Mouse (Mus musculus): Measurements from ENCODE around the gene Rhebl1. TPM values are rescaled to one million over a fixed set of nuclear protein-coding genes. Genes with fewer than 3 reads are reported as not detected.
"Not testable (repeated sequence)": the region's sequence is repeated elsewhere in the genome, so short reads cannot be mapped to it uniquely, and the experiment has no call there.

Rhebl1 gene
- polyA plus RNA-seq (2014; fragmentation: Nextera tagmentation; extraction: Ambion mirVana), result 19.4 and 19.8 TPM in 2 replicates

GRCm38 (mm10) chr15:98893940-98894745 is at the start of gene Rhebl1:
Gene Rhebl1, minus strand, starts transcription at chr15:98894540.
- peaks cover 80% of the 10 kb centered on the region for H3K27me3 ChIP-seq (ENCODE audit: control insufficient read depth, insufficient read depth, low read length)
- H3K9me3 ChIP-seq (ENCODE audit: control insufficient read depth, low read length), result no peaks in the 10 kb centered on the region
- peak within 1 kb of the TSS; percentile 92 for H3K4me2 ChIP-seq (replicated peaks)
- 1% methylated on average over 77 of the region's 77 CpGs for WGBS
- H3K4me3 ChIP-seq (replicated peaks; ENCODE audit: low read length), result peak within 1 kb of the TSS; percentile 42
- H3K4me1 ChIP-seq (replicated peaks; ENCODE audit: control insufficient read depth, insufficient read depth, low read length), result peaks cover 30% of the 10 kb centered on the region
- H3K27ac ChIP-seq, result no peak within 1 kb of the TSS
- no peaks in the 10 kb centered on the region for H3K36me3 ChIP-seq (replicated peaks; ENCODE audit: control insufficient read depth, insufficient read depth)
- ATAC-seq (ENCODE audit: low FRiP score), result 0 out of 2 replicates have a peak, but pooled peaks have one; percentile 24
- H3K9ac ChIP-seq, result peak within 1 kb of the TSS; percentile 54
- DNase-seq (ENCODE audit: low spot score), result no peak

- WGBS, result 78% methylated on average over 4 of the region's 4 CpGs
- Histone ChIP-seq H3K36me3 (replicated peaks; ENCODE audit: control insufficient read depth, insufficient read depth) (no peaks in the 10 kb centered on the region; the same call in 1 of the 2 replicates), H3K4me2 (replicated peaks) (no peak overlapping the region), H3K27ac (no peak overlapping the region), H3K9me3 (ENCODE audit: control insufficient read depth, low read length) (no peaks in the 10 kb centered on the region), H3K4me3 (replicated peaks; ENCODE audit: low read length) (no peak overlapping the region), H3K9ac (no peak overlapping the region), H3K4me1 (replicated peaks; ENCODE audit: control insufficient read depth, insufficient read depth, low read length) (peaks cover 3% of the 10 kb centered on the region; the same call in 1 of the 2 replicates), H3K27me3 (ENCODE audit: control insufficient read depth, insufficient read depth, low read length) (no peaks in the 10 kb centered on the region)
- DNase-seq (ENCODE audit: low spot score), result no peak
- no peak for ATAC-seq (ENCODE audit: low FRiP score)
Measured at GRCm38 (mm10) chr15:98943133-98943532, 48.8 kb upstream of the Rhebl1 start.

GRCm38 (mm10) chr15:98942081-98942480 is 47.7 kb upstream of the Rhebl1 start:
- H3K4me2 ChIP-seq (replicated peaks), result no peak overlapping the region
- no peak overlapping the region for H3K4me3 ChIP-seq (replicated peaks; ENCODE audit: low read length)
- H3K9ac ChIP-seq, result no peak overlapping the region
- no peak for DNase-seq (ENCODE audit: low spot score)
- no peak overlapping the region for H3K27ac ChIP-seq
- no peaks in the 10 kb centered on the region for H3K36me3 ChIP-seq (replicated peaks; ENCODE audit: control insufficient read depth, insufficient read depth)
- H3K27me3 ChIP-seq (ENCODE audit: control insufficient read depth, insufficient read depth, low read length), result no peaks in the 10 kb centered on the region
- WGBS, result 83% methylated on average over 4 of the region's 4 CpGs
- no peaks in the 10 kb centered on the region for H3K9me3 ChIP-seq (ENCODE audit: control insufficient read depth, low read length)
- H3K4me1 ChIP-seq (replicated peaks; ENCODE audit: control insufficient read depth, insufficient read depth, low read length), result no peaks in the 10 kb centered on the region
- ATAC-seq (ENCODE audit: low FRiP score), result no peak

- DNase-seq (ENCODE audit: low spot score) (no peak), ATAC-seq (ENCODE audit: low FRiP score) (no peak)
- 84% methylated on average over 2 of the region's 2 CpGs for WGBS
- Histone ChIP-seq H3K4me3 (replicated peaks; ENCODE audit: low read length) (no peak overlapping the region), H3K27ac (no peak overlapping the region), H3K36me3 (replicated peaks; ENCODE audit: control insufficient read depth, insufficient read depth) (no peaks in the 10 kb centered on the region), H3K9ac (no peak overlapping the region), H3K4me1 (replicated peaks; ENCODE audit: control insufficient read depth, insufficient read depth, low read length) (no peaks in the 10 kb centered on the region), H3K9me3 (ENCODE audit: control insufficient read depth, low read length) (no peaks in the 10 kb centered on the region), H3K27me3 (ENCODE audit: control insufficient read depth, insufficient read depth, low read length) (no peaks in the 10 kb centered on the region), H3K4me2 (replicated peaks) (no peak overlapping the region)
Measured at GRCm38 (mm10) chr15:98941539-98941938, 47.2 kb upstream of the Rhebl1 start.

GRCm38 (mm10) chr15:98940816-98941215 is 46.5 kb upstream of the Rhebl1 start:
- H3K9ac ChIP-seq, result no peak overlapping the region
- no peaks in the 10 kb centered on the region for H3K27me3 ChIP-seq (ENCODE audit: control insufficient read depth, insufficient read depth, low read length)
- H3K36me3 ChIP-seq (replicated peaks; ENCODE audit: control insufficient read depth, insufficient read depth), result no peaks in the 10 kb centered on the region
- no peak overlapping the region for H3K4me3 ChIP-seq (replicated peaks; ENCODE audit: low read length)
- no peaks in the 10 kb centered on the region for H3K9me3 ChIP-seq (ENCODE audit: control insufficient read depth, low read length)
- H3K4me2 ChIP-seq (replicated peaks), result no peak overlapping the region
- DNase-seq (ENCODE audit: low spot score) (no peak), ATAC-seq (ENCODE audit: low FRiP score) (no peak)
- no peak overlapping the region for H3K27ac ChIP-seq
- peaks cover 2% of the 10 kb centered on the region; the same call in 1 of the 2 replicates for H3K4me1 ChIP-seq (replicated peaks; ENCODE audit: control insufficient read depth, insufficient read depth, low read length)
- WGBS, result 54% methylated on average over 10 of the region's 10 CpGs

GRCm38 (mm10) chr15:98934217-98934839 is 40.0 kb upstream of the Rhebl1 start, which contains the start of gene Tuba1b:
Gene Tuba1b, minus strand, starts transcription at chr15:98934565.
- Histone ChIP-seq H3K9ac (peak within 1 kb of the TSS; percentile 84), H3K9me3 (ENCODE audit: control insufficient read depth, low read length) (no peaks in the 10 kb centered on the region), H3K4me1 (replicated peaks; ENCODE audit: control insufficient read depth, insufficient read depth, low read length) (peaks cover 16% of the 10 kb centered on the region), H3K27ac (peak within 1 kb of the TSS; percentile 98), H3K36me3 (replicated peaks; ENCODE audit: control insufficient read depth, insufficient read depth) (peaks cover 14% of the 10 kb centered on the region), H3K4me3 (replicated peaks; ENCODE audit: low read length) (peak within 1 kb of the TSS; percentile 70), H3K27me3 (ENCODE audit: control insufficient read depth, insufficient read depth, low read length) (no peaks in the 10 kb centered on the region), H3K4me2 (replicated peaks) (peak within 1 kb of the TSS; percentile 90)
- ATAC-seq (ENCODE audit: low FRiP score) (peak; percentile 94), DNase-seq (ENCODE audit: low spot score) (peak; percentile 90)
- WGBS, result under 1% methylated on average over 58 of the region's 58 CpGs

GRCm38 (mm10) chr15:98933833-98934216 is 39.5 kb upstream of the Rhebl1 start:
- peak overlapping the region; percentile 70 for H3K4me3 ChIP-seq (replicated peaks; ENCODE audit: low read length)
- peak overlapping the region; percentile 90 for H3K4me2 ChIP-seq (replicated peaks)
- peak overlapping the region; percentile 98 for H3K27ac ChIP-seq
- H3K36me3 ChIP-seq (replicated peaks; ENCODE audit: control insufficient read depth, insufficient read depth), result peaks cover 14% of the 10 kb centered on the region
- ATAC-seq (ENCODE audit: low FRiP score), result peak; percentile 82
- no peaks in the 10 kb centered on the region for H3K9me3 ChIP-seq (ENCODE audit: control insufficient read depth, low read length)
- WGBS, result under 1% methylated on average over 35 of the region's 35 CpGs
- H3K4me1 ChIP-seq (replicated peaks; ENCODE audit: control insufficient read depth, insufficient read depth, low read length), result peaks cover 20% of the 10 kb centered on the region
- H3K27me3 ChIP-seq (ENCODE audit: control insufficient read depth, insufficient read depth, low read length), result no peaks in the 10 kb centered on the region
- peak; percentile 99 for DNase-seq (ENCODE audit: low spot score)
- H3K9ac ChIP-seq, result peak overlapping the region; percentile 84

GRCm38 (mm10) chr15:98933004-98933671 is 38.8 kb upstream of the Rhebl1 start:
- WGBS, result 6% methylated on average over 8 of the region's 9 CpGs
- Histone ChIP-seq H3K27ac (peak overlapping the region; percentile 98), H3K4me3 (replicated peaks; ENCODE audit: low read length) (peak overlapping the region; percentile 70), H3K4me1 (replicated peaks; ENCODE audit: control insufficient read depth, insufficient read depth, low read length) (peaks cover 24% of the 10 kb centered on the region), H3K4me2 (replicated peaks) (peak overlapping the region; percentile 90), H3K36me3 (replicated peaks; ENCODE audit: control insufficient read depth, insufficient read depth) (peaks cover 14% of the 10 kb centered on the region), H3K9ac (peak overlapping the region; percentile 84)
- H3K9me3 ChIP-seq (ENCODE audit: control insufficient read depth, low read length); ATAC-seq (ENCODE audit: low FRiP score); H3K27me3 ChIP-seq (ENCODE audit: control insufficient read depth, insufficient read depth, low read length); DNase-seq (ENCODE audit: low spot score): not testable (repeated sequence)

GRCm38 (mm10) chr15:98930998-98931397 is 36.7 kb upstream of the Rhebl1 start:
- ATAC-seq (ENCODE audit: low FRiP score), result no peak
- no peak overlapping the region for H3K27ac ChIP-seq
- H3K36me3 ChIP-seq (replicated peaks; ENCODE audit: control insufficient read depth, insufficient read depth), result peaks cover 14% of the 10 kb centered on the region
- H3K4me1 ChIP-seq (replicated peaks; ENCODE audit: control insufficient read depth, insufficient read depth, low read length), result peaks cover 24% of the 10 kb centered on the region
- no peaks in the 10 kb centered on the region for H3K9me3 ChIP-seq (ENCODE audit: control insufficient read depth, low read length)
- no peak overlapping the region for H3K4me3 ChIP-seq (replicated peaks; ENCODE audit: low read length)
- WGBS, result 76% methylated on average over 3 of the region's 3 CpGs
- DNase-seq (ENCODE audit: low spot score), result no peak
- H3K4me2 ChIP-seq (replicated peaks), result no peak overlapping the region
- H3K9ac ChIP-seq, result peak overlapping the region; percentile 24; the same call in 1 of the 2 replicates
- no peaks in the 10 kb centered on the region for H3K27me3 ChIP-seq (ENCODE audit: control insufficient read depth, insufficient read depth, low read length)
